Mouse (Mus musculus): ENCODE measurements at regions not wholly inside any gene's neighbourhood (a gene's known extent, or its start where the extent isn't known, plus 50 kb on each side); places are given as distances from the start of the nearest gene placed in this dataset.

DNA sequence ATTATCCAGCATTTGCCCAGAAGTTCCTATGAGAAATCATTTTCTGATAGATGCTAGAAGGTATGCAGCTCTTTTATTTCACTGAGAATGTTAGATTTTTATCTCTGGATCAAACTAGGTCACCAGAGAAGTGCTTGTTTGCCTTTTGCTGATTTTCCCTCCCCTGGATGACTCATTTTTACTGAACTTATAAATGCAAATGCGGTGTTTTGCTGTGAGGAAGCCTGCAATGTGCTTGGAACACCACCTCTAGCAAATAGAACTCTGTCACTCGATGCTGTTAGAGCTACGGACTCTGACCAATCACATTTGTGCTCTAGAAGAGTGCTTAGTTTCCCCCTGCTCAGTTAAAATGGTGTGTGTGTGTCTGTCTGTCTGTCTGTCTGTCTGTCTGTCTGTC lies 257.2 kb downstream of the Fzd1 start:
- no peak for TF ChIP-seq POLR2A (IDR thresholded peaks at IDR 0.05; ENCODE audit: control insufficient read depth, low read depth, low read length)
- TF ChIP-seq CTCF (IDR thresholded peaks at IDR 0.05; ENCODE audit: control insufficient read depth, insufficient read depth, insufficient replicate concordance, low read depth, low read length) = no peak
